Mouse (Mus musculus) G1E (cell line): ENCODE data around the gene Slc16a14. TPM values are rescaled to one million over a fixed set of nuclear protein-coding genes. Genes with fewer than 3 reads are reported as not detected.

Source experiments
- ATAC-seq: 2 replicates; pipeline ENCODE4 v1.8.0; 2016; ENCODE audit warnings: mild to moderate bottlenecking; ENCODE audit not compliant: insufficient number of reproducible peaks, poor library complexity, low FRiP score, severe bottlenecking; ENCODE audit errors: extremely low read depth
- DNase-seq: peaks from one replicate; pipeline ENCODE4 v3.0.0; 2012; ENCODE audit warnings: low spot score
- H3K27me3 ChIP-seq: 2 replicates; pipeline ENCODE4 v1.6.1; 2012; ENCODE audit warnings: mild to moderate bottlenecking, low read length, inconsistent platforms; ENCODE audit not compliant: insufficient read depth
- H3K36me3 ChIP-seq: replicated peaks from 2 replicates; pipeline ENCODE3; 2012; ENCODE audit warnings: mild to moderate bottlenecking, inconsistent platforms
- H3K4me1 ChIP-seq: 2 replicates; pipeline ENCODE4 v1.6.1; 2012; ENCODE audit warnings: low read depth, low read length, inconsistent platforms, mixed read lengths; ENCODE audit not compliant: insufficient read depth
- H3K4me3 ChIP-seq: 2 replicates; pipeline ENCODE4 v1.5.1; 2012; ENCODE audit warnings: low read depth, mild to moderate bottlenecking, inconsistent platforms, low read length, moderate library complexity, mixed read lengths
- H3K9me3 ChIP-seq: replicated peaks from 2 replicates; pipeline ENCODE4 v1.6.1; 2012; ENCODE audit warnings: inconsistent platforms
- CTCF ChIP-seq: IDR thresholded peaks from 2 replicates; pipeline ENCODE4 v1.5.1; 2012; ENCODE audit warnings: low read depth, low read length, inconsistent platforms, mixed read lengths
- GATA1 ChIP-seq: IDR thresholded peaks from 2 replicates; pipeline ENCODE4 v1.6.1; 2012; ENCODE audit warnings: borderline replicate concordance, low read length, inconsistent platforms, mixed read lengths
- GATA2 ChIP-seq: IDR thresholded peaks from 2 replicates; pipeline ENCODE4 v1.6.1; 2012; ENCODE audit warnings: low read depth, low read length, inconsistent platforms, borderline replicate concordance
- POLR2AphosphoS5 ChIP-seq: IDR thresholded peaks from 2 replicates; pipeline ENCODE4 v1.6.1; 2012; ENCODE audit warnings: low read depth, low read length, inconsistent platforms; ENCODE audit not compliant: insufficient replicate concordance
- TAL1 ChIP-seq: conservative IDR thresholded peaks from 2 replicates; pipeline ENCODE4 v1.6.1; 2012; ENCODE audit warnings: low read depth, low read length, inconsistent platforms, mixed read lengths
- polyA plus RNA-seq: library from polyadenylated mRNA; stranded (reverse); fragments of >175 nt; gene quantifications from 2 replicates; pipeline ENCODE4 v1.2.3, GENCODE M21; 2012
- total RNA-seq, 2 experiments: library from RNA; stranded (forward) in 1 of 2; stranded (reverse) in 1 of 2; fragments of 200-1000 nt in 1 of 2; fragments of >200 nt in 1 of 2; fragmentation: Nextera tagmentation in 1 of 2; gene quantifications; 2 replicates each; pipeline ENCODE4 v1.2.3; 2014 to 2017

The Slc16a14 gene
- total and polyA plus RNA-seq, 3 experiments, result 0.01 to 0.11 TPM; not detected in 1

- DNase-seq, result no peak
- H3K4me1 ChIP-seq, result no peaks in the 10 kb centered on the region; the same call in none of the 2 replicates
- peaks cover 18% of the 10 kb centered on the region for H3K9me3 ChIP-seq
- H3K27me3 ChIP-seq, result peaks cover 3% of the 10 kb centered on the region; the same call in 1 of the 2 replicates
- TF ChIP-seq CTCF, result no peak
- TF ChIP-seq GATA1, result no peak
- TF ChIP-seq TAL1, result no peak
- TF ChIP-seq GATA2, result no peak
- TF ChIP-seq POLR2AphosphoS5, result no peak
- ATAC-seq, result no peak
- H3K4me3 ChIP-seq, result no peak overlapping the region
- H3K36me3 ChIP-seq, result no peaks in the 10 kb centered on the region
These were observed 734 bp upstream of the Slc16a14 start for GRCm38 (mm10) chr1:84935668-84936067.

DNA sequence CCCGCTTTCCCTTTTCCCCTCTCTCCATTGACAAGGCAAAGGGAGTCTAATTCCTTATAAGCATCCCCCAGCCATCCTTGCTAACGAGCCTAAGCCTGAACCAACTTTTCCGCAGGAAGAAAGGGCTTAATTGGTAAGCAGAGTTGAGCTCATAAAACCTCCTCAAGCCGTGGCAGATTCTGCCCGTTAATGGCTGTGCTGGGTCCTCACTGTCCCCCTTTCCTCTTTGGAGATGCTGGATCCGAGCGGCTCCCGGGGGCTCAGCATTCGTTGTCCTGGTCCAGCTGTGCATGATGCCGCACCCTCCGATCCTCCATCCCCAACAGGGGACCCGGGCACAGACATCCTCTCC, 807 bp downstream of the Slc16a14 start:
- Histone ChIP-seq H3K4me3 (peak overlapping the region; percentile 18; the same call in 1 of the 2 replicates), H3K9me3 (peaks cover 18% of the 10 kb centered on the region), H3K4me1 (no peaks in the 10 kb centered on the region; the same call in none of the 2 replicates), H3K27me3 (peaks cover 3% of the 10 kb centered on the region; the same call in 1 of the 2 replicates), H3K36me3 (no peaks in the 10 kb centered on the region)
- TF ChIP-seq TAL1 (no peak), POLR2AphosphoS5 (no peak)
- DNase-seq, result no peak
- ATAC-seq, result no peak

GRCm38 (mm10) chr1:84933472-84934150, 1.3 kb downstream of the Slc16a14 start:
- DNase-seq (no peak), ATAC-seq (no peak)
- H3K27me3 ChIP-seq, result peaks cover 3% of the 10 kb centered on the region; the same call in 1 of the 2 replicates
- TF ChIP-seq CTCF (0 out of 2 replicates have a peak, but pooled peaks have one; percentile 2), POLR2AphosphoS5 (no peak)
- H3K36me3 ChIP-seq, result no peaks in the 10 kb centered on the region
- peaks cover 18% of the 10 kb centered on the region for H3K9me3 ChIP-seq
- no peak overlapping the region for H3K4me3 ChIP-seq
- no peaks in the 10 kb centered on the region; the same call in none of the 2 replicates for H3K4me1 ChIP-seq

DNA sequence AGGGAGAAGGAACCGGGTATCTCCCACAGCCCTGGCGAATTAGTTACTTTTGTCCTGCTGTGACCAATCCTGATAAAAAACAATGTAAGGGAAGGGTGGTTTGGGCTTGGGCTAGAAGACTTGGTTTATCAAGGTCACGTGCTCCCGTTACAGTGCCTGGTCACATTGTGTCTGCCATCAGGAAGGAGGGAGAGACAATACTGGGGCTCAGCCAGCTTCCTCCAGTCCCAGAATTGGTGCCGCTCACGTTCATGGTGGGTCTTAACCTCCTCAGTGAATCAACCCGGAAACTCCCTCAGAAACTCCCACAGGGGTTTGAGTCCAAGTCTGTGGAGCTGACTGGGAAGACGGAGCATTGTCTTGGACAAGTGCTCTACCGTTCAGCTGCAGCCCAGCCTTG, 9.3 kb downstream of the Slc16a14 start:
- Histone ChIP-seq H3K4me1 (peaks cover 46% of the 10 kb centered on the region), H3K36me3 (no peaks in the 10 kb centered on the region), H3K4me3 (no peak overlapping the region), H3K27me3 (no peaks in the 10 kb centered on the region), H3K9me3 (no peaks in the 10 kb centered on the region)
- TF ChIP-seq POLR2AphosphoS5 (no peak), CTCF (no peak), GATA2 (no peak), GATA1 (no peak), TAL1 (no peak)
- ATAC-seq (no peak), DNase-seq (no peak)

GRCm38 (mm10) chr1:84924134-84924533, 10.8 kb downstream of the Slc16a14 start:
- peak; percentile 29 for ATAC-seq

DNA sequence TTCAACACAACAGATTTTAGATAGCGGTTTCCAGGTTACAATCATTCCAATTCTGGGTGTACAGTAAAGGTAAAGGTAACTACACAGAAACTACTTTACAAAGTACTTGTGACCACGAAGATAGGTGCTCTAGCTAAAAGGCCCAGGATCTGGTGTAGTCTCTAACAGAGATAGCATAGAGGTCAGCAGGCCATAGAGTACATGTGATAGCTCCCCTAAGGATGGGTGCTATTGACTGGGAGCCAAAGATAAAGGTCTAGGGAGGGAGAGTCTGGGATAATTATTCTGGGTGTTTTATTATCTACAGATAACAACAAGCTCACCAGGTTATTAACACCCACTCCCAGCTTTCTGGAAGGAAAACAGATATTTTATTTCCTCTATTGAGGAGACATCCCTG, 11.5 kb downstream of the Slc16a14 start:
- Histone ChIP-seq H3K9me3 (no peaks in the 10 kb centered on the region), H3K4me3 (no peak overlapping the region), H3K4me1 (peaks cover 46% of the 10 kb centered on the region), H3K36me3 (no peaks in the 10 kb centered on the region), H3K27me3 (no peaks in the 10 kb centered on the region)
- TF ChIP-seq CTCF (no peak), GATA2 (no peak), TAL1 (peak; percentile 79), GATA1 (no peak), POLR2AphosphoS5 (no peak)
- ATAC-seq, result peak; percentile 85
- no peak for DNase-seq

More at GRCm38 (mm10) chr1:84924134-84924533, 10.8 kb downstream of the Slc16a14 start:
- H3K36me3 ChIP-seq, result no peaks in the 10 kb centered on the region
- no peaks in the 10 kb centered on the region for H3K27me3 ChIP-seq
- no peaks in the 10 kb centered on the region for H3K9me3 ChIP-seq
- no peak overlapping the region; the same call in 1 of the 2 replicates for H3K4me3 ChIP-seq
- peaks cover 46% of the 10 kb centered on the region for H3K4me1 ChIP-seq
- DNase-seq, result peak; percentile 21
- TF ChIP-seq GATA2, result no peak
- TF ChIP-seq GATA1, result no peak
- no peak for TF ChIP-seq POLR2AphosphoS5
- TF ChIP-seq TAL1, result no peak
- no peak for TF ChIP-seq CTCF
